19 mouse cellular contexts compared by ENCODE assay signal in genomic region chr11:89569391-89570145, GRCm38 (mm10).
DNase-seq lines count a peak whose midpoint lies in the region; ATAC-seq and TF ChIP-seq lines count a peak whose summit lies in the region.
"Had no signal": no experiment of that assay in that cellular context is flagged by ENCODE, and none has a peak within 500 bp of the region (broad histone marks: within the 10 kb centered on the region; RNA-seq: fewer than 3 reads in every experiment).

No protein-coding gene starts in this region.

- H3K36me3 ChIP-seq in kidney, adult 2 months (ENCODE audit: control insufficient read depth, insufficient read depth, low read length), result no peaks in the 10 kb centered on the region
- H3K36me3 ChIP-seq in kidney, embryonic 15.5 days, result no peaks in the 10 kb centered on the region
- H3K36me3 ChIP-seq in liver, embryonic 11.5 days (ENCODE audit: control insufficient read depth, insufficient read depth, low read length), result no peaks in the 10 kb centered on the region
- H3K36me3 ChIP-seq: forebrain, embryonic 12.5 days; heart, embryonic 10.5 days; midbrain, embryonic 10.5 days had no signal

- H3K9me3 ChIP-seq in kidney, embryonic 15.5 days (replicated peaks), result no peaks in the 10 kb centered on the region
- no peaks in the 10 kb centered on the region for H3K9me3 ChIP-seq in liver, embryonic 11.5 days (ENCODE audit: control insufficient read depth, low read length)
- H3K9me3 ChIP-seq: forebrain, embryonic 12.5 days; heart, embryonic 10.5 days; midbrain, embryonic 10.5 days had no signal

- no peak overlapping the region for H3K9ac ChIP-seq in kidney, embryonic 15.5 days
- no peak overlapping the region for H3K9ac ChIP-seq in liver, embryonic 11.5 days (ENCODE audit: low read depth, low read length)
- H3K9ac ChIP-seq: forebrain, embryonic 12.5 days; hindbrain, embryonic 14.5 days; liver, embryonic 14.5 days had no signal

- TF ChIP-seq POLR2A in kidney, adult 2 months (IDR thresholded peaks at IDR 0.05; ENCODE audit: low read depth, low read length), result no peak

- peak; percentile 56 for DNase-seq in kidney, adult 2 months
- DNase-seq in adrenal gland, adult (ENCODE audit: inconsistent age in 2 of 2, low spot score in 1 of 2), result peak; percentile 92 to 93
- DNase-seq in adrenal gland, adult 8-10 months, result peak; percentile 83
- peak; percentile 49 for DNase-seq in kidney, postnatal 14 days
- no peak for DNase-seq in liver, embryonic 11.5 days (ENCODE audit: low spot score)
- DNase-seq in thymus, postnatal 25 days, result no peak
- DNase-seq: cerebellum, adult 11-12 months; cerebellum, postnatal 10 days; gastrocnemius, adult 2 months; heart, postnatal 4 days; thymus, adult 18-20 months; thymus, postnatal 4 days had no signal

- no peak overlapping the region for H3K4me3 ChIP-seq in kidney, adult 2 months (ENCODE audit: insufficient read depth, low read depth, low read length)
- H3K4me3 ChIP-seq in kidney, embryonic 15.5 days (replicated peaks), result no peak overlapping the region
- H3K4me3 ChIP-seq in liver, embryonic 11.5 days (ENCODE audit: low read depth, low read length), result no peak overlapping the region
- H3K4me3 ChIP-seq: forebrain, embryonic 12.5 days; gastrocnemius, adult 2 months; heart, embryonic 10.5 days; midbrain, embryonic 10.5 days had no signal

- no peak overlapping the region for H3K27ac ChIP-seq in kidney, adult 2 months (ENCODE audit: insufficient read depth, low read depth, low read length)
- no peak overlapping the region for H3K27ac ChIP-seq in kidney, embryonic 15.5 days
- no peak overlapping the region for H3K27ac ChIP-seq in liver, embryonic 11.5 days (ENCODE audit: low read depth, low read length)
- H3K27ac ChIP-seq: forebrain, embryonic 12.5 days; gastrocnemius, adult 2 months; heart, embryonic 10.5 days; hindbrain, embryonic 14.5 days; liver, embryonic 14.5 days; midbrain, embryonic 10.5 days had no signal

- no peaks in the 10 kb centered on the region for H3K27me3 ChIP-seq in kidney, adult 2 months (replicated peaks; ENCODE audit: control insufficient read depth, insufficient read depth, low read length)
- no peaks in the 10 kb centered on the region for H3K27me3 ChIP-seq in kidney, embryonic 15.5 days
- no peaks in the 10 kb centered on the region for H3K27me3 ChIP-seq in liver, embryonic 11.5 days (replicated peaks; ENCODE audit: control insufficient read depth, insufficient read depth, low read length)
- H3K27me3 ChIP-seq: forebrain, embryonic 12.5 days had no signal

- H3K4me2 ChIP-seq in kidney, embryonic 15.5 days, result no peak overlapping the region
- no peak overlapping the region for H3K4me2 ChIP-seq in liver, embryonic 11.5 days
- H3K4me2 ChIP-seq: forebrain, embryonic 12.5 days; hindbrain, embryonic 14.5 days had no signal

- WGBS in kidney, adult 2 months, result 62% methylated on average over 11 of the region's 11 CpGs
- 59% methylated on average over 11 of the region's 11 CpGs for WGBS in kidney, embryonic 15.5 days
- WGBS in liver, embryonic 11.5 days, result 71% methylated on average over 11 of the region's 11 CpGs

- no peaks in the 10 kb centered on the region for H3K4me1 ChIP-seq in kidney, adult 2 months (ENCODE audit: control insufficient read depth, insufficient read depth, low read length)
- H3K4me1 ChIP-seq in kidney, embryonic 15.5 days, result no peaks in the 10 kb centered on the region
- no peaks in the 10 kb centered on the region for H3K4me1 ChIP-seq in liver, embryonic 11.5 days (replicated peaks; ENCODE audit: control insufficient read depth, insufficient read depth, low read length)
- H3K4me1 ChIP-seq: forebrain, embryonic 12.5 days had no signal

- ATAC-seq in kidney, embryonic 15.5 days (replicated peaks; ENCODE audit: low FRiP score), result no peak
- no peak for ATAC-seq in liver, embryonic 11.5 days (replicated peaks; ENCODE audit: low FRiP score)
- ATAC-seq: inflammation-experienced regulatory T-cells, adult 6 months had no signal

- TF ChIP-seq CTCF in kidney, adult 2 months (conservative IDR thresholded peaks at IDR 0.05; ENCODE audit: insufficient read depth, insufficient read length, low read depth, low read length), result no peak

Comparison
In these comparisons a context has a peak if more than half of its experiments do, and no peak if none do; other contexts are left out.
1. DNase-seq: peak in kidney, adult 2 months (single experiment), adrenal gland, adult (2 of 2), adrenal gland, adult 8-10 months (single experiment) and kidney, postnatal 14 days (single experiment); none in liver, embryonic 11.5 days (single experiment) and thymus, postnatal 25 days (single experiment).